Mouse (Mus musculus): ENCODE results near the gene Lrrc38. TPM values are rescaled to one million over a fixed set of nuclear protein-coding genes. Genes with fewer than 3 reads are reported as not detected.

The Lrrc38 gene
- polyA plus RNA-seq, 1 experiment: not detected

DNA sequence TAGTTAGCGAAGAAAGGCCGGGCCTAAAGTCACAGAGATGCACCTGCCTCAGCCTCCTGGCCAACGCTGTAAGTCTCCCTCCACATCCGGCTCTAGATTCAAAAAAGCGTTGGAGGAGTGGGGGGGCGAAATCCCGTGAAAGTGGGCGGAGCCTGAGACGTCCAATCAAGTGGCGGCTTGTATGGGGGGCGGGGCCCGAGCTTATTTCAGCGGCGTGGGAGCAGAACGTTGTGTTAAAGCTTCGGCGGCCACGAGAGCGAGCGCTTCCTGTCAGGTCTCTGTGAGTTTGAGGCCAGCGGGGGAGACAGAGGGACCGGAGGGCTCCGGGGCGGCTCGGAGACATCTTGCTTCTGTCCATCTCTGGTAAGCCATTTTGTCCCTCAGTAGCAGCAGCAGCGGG, 44.6 kb downstream of the Lrrc38 start, which contains the start of gene Pramel1:
TSS of gene Pramel1 (plus strand) at position 248 of the 400 bp plus-strand sequence.
- H3K79me2 ChIP-seq (ENCODE audit: control insufficient read depth, insufficient read depth): no peaks in the 10 kb centered on the region
- H3ac ChIP-seq (ENCODE audit: control insufficient read depth, insufficient read length, low read depth): no peak within 1 kb of the TSS
- TF ChIP-seq USF1 (IDR thresholded peaks at IDR 0.05; ENCODE audit: low read depth) (no peak), MYOG (IDR thresholded peaks at IDR 0.05; ENCODE audit: control insufficient read depth, extremely low read depth, insufficient read length) (no peak), CTCF (IDR thresholded peaks at IDR 0.05; ENCODE audit: control insufficient read depth, insufficient read depth, insufficient read length) (no peak), FOSL1 (IDR thresholded peaks at IDR 0.05; ENCODE audit: insufficient read depth, low read length, poor library complexity, severe bottlenecking) (no peak), MYOD1 (IDR thresholded peaks at IDR 0.05; ENCODE audit: control insufficient read depth, insufficient read length, low read depth) (no peak)
- no peaks in the 10 kb centered on the region for H3K79me3 ChIP-seq (ENCODE audit: low read depth)
- no peaks in the 10 kb centered on the region for H3K36me3 ChIP-seq (ENCODE audit: control insufficient read depth, insufficient read depth)
- no peaks in the 10 kb centered on the region for H3K27me3 ChIP-seq (ENCODE audit: control insufficient read depth, insufficient read depth, insufficient read length)
- no peak within 1 kb of the TSS for H3K4me3 ChIP-seq (ENCODE audit: insufficient read depth, poor library complexity, severe bottlenecking)

DNA sequence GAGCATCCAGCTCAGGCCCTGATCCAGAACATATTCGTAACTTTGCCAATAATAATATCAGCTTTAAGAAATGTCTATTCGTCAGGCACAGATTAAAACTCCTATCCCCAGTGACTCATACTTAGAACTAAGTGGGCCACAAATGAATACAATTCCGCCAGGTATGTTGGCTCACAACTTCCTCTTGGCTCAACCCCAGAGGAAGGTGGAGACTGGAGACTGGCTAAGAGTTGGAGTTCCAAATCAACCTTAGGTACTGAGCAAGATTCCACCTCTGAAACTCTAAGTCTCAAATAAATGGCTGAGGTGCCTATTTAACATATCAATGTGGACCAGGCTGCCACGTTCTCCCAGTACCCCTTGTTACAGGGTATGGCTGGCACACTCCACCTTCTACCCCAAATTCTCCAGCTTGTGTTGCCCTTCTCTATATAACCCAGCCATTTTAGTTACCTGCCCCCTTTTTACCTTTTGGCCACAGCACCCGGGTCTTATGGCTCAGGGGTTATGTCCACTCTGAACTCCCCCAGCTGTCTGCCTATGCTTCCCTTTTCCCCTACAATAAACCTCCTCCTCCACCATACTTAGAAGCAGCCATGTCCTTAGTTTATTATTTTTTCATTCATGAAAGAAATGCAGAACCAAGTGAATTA, 62.1 kb downstream of the Lrrc38 start:
- no peak for TF ChIP-seq CEBPB (IDR thresholded peaks at IDR 0.05; ENCODE audit: low read depth)
- no peak for TF ChIP-seq MAX (IDR thresholded peaks at IDR 0.05)
- TF ChIP-seq USF1 (IDR thresholded peaks at IDR 0.05; ENCODE audit: low read depth): no peak
- TF ChIP-seq MYOD1 (IDR thresholded peaks at IDR 0.05; ENCODE audit: control insufficient read depth, insufficient read length, low read depth): no peak
- no peak for TF ChIP-seq FOSL1 (IDR thresholded peaks at IDR 0.05; ENCODE audit: insufficient read depth, low read length, poor library complexity, severe bottlenecking)
- Histone ChIP-seq H3K4me3 (ENCODE audit: insufficient read depth, poor library complexity, severe bottlenecking) (peak overlapping the region; percentile 71), H3K36me3 (ENCODE audit: control insufficient read depth, insufficient read depth) (peaks cover 15% of the 10 kb centered on the region), H3K27me3 (ENCODE audit: control insufficient read depth, insufficient read depth, insufficient read length) (no peaks in the 10 kb centered on the region), H3K79me2 (ENCODE audit: control insufficient read depth, insufficient read depth) (peaks cover 24% of the 10 kb centered on the region), H3K79me3 (ENCODE audit: low read depth) (peaks cover 13% of the 10 kb centered on the region), H3ac (ENCODE audit: control insufficient read depth, insufficient read length, low read depth) (no peak overlapping the region)

DNA sequence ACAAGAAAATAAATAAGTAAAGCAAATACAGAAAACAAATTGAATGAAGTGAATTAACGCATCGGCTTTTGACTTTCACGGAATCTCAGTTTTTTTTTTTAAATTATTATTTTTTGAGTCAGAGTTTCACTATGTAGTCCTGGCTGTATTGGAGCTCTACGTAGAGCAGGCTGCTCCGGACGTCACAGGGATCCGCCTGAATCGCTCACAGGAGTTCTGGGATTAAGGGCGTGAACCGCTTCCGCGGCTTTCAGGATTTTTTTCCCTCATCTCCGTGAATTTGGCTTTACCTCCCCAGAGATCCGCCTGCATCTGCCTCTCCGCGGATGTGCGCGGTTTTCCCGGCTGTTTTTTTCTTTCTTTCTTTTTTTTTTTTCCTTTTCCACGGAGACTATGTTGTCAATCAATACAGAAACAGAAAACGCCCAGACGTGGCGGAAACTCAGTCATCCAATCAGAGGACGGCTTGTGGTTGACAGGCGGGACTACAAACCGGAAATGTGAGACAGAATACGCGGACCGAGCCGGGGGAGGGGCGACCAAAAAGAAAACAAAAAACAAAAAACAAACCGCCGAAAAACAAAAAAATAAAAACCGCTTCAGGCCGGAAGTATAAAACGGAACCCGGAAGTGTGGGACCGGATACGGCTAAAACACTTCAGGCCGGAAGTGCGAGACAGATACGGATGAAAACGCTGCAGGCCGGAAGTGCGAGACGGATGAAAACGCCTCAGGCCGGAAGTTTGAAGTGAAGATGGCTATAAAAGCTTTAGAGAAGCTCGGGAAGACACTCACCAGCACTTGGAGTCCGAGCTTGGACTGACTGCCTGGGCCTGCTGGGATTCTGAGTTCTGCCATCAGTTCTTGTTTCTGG, 62.9 kb downstream of the Lrrc38 start, which contains the start of gene Pramef8:
TSS of gene Pramef8 (plus strand) at position 208 of the 874 bp plus-strand sequence.
- H3K36me3 ChIP-seq (ENCODE audit: control insufficient read depth, insufficient read depth): peaks cover 23% of the 10 kb centered on the region
- peaks cover 24% of the 10 kb centered on the region for H3K79me2 ChIP-seq (ENCODE audit: control insufficient read depth, insufficient read depth)
- H3K27me3 ChIP-seq (ENCODE audit: control insufficient read depth, insufficient read depth, insufficient read length): no peaks in the 10 kb centered on the region
- no peak for TF ChIP-seq MAX (IDR thresholded peaks at IDR 0.05)
- no peak for TF ChIP-seq CEBPB (IDR thresholded peaks at IDR 0.05; ENCODE audit: low read depth)
- TF ChIP-seq MYOG (IDR thresholded peaks at IDR 0.05; ENCODE audit: control insufficient read depth, extremely low read depth, insufficient read length): no peak
- TF ChIP-seq FOSL1 (IDR thresholded peaks at IDR 0.05; ENCODE audit: insufficient read depth, low read length, poor library complexity, severe bottlenecking): no peak
- TF ChIP-seq CTCF (IDR thresholded peaks at IDR 0.05; ENCODE audit: control insufficient read depth, insufficient read depth, insufficient read length): no peak
- no peak for TF ChIP-seq MYOD1 (IDR thresholded peaks at IDR 0.05; ENCODE audit: control insufficient read depth, insufficient read length, low read depth)
- no peak for TF ChIP-seq USF1 (IDR thresholded peaks at IDR 0.05; ENCODE audit: low read depth)
- H3K4me3 ChIP-seq (ENCODE audit: insufficient read depth, poor library complexity, severe bottlenecking): peak within 1 kb of the TSS; percentile 71
- peaks cover 13% of the 10 kb centered on the region for H3K79me3 ChIP-seq (ENCODE audit: low read depth)
- H3ac ChIP-seq (ENCODE audit: control insufficient read depth, insufficient read length, low read depth): peak within 1 kb of the TSS; percentile 57

DNA sequence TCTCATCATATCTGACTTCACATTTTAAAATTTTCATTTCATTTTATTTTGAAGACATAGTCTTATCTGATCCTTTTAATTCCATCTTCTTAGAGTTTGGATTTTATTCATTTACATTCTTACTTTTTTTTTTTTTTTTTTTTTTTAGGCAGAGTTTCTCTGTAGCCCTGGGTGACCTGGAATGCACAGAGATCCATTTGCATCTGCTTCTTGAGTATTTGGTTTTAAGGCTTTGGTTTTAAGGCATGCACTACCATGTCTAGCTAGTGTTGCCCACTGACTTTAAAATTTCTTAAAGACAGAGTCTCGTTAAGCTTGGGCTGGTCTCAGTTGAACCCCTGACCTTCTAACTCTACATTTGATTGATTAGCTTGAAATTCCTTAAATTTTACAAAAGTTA, 64.1 kb downstream of the Lrrc38 start:
- H3K4me3 ChIP-seq (ENCODE audit: insufficient read depth, poor library complexity, severe bottlenecking): peak overlapping the region; percentile 71
- H3K36me3 ChIP-seq (ENCODE audit: control insufficient read depth, insufficient read depth): peaks cover 35% of the 10 kb centered on the region
- peaks cover 24% of the 10 kb centered on the region for H3K79me2 ChIP-seq (ENCODE audit: control insufficient read depth, insufficient read depth)
- peaks cover 13% of the 10 kb centered on the region for H3K79me3 ChIP-seq (ENCODE audit: low read depth)
- no peaks in the 10 kb centered on the region for H3K27me3 ChIP-seq (ENCODE audit: control insufficient read depth, insufficient read depth, insufficient read length)
- TF ChIP-seq CEBPB (IDR thresholded peaks at IDR 0.05; ENCODE audit: low read depth) (no peak), CTCF (IDR thresholded peaks at IDR 0.05; ENCODE audit: control insufficient read depth, insufficient read depth, insufficient read length) (no peak), MAX (IDR thresholded peaks at IDR 0.05) (no peak), USF1 (IDR thresholded peaks at IDR 0.05; ENCODE audit: low read depth) (no peak), FOSL1 (IDR thresholded peaks at IDR 0.05; ENCODE audit: insufficient read depth, low read length, poor library complexity, severe bottlenecking) (no peak), MYOG (IDR thresholded peaks at IDR 0.05; ENCODE audit: control insufficient read depth, extremely low read depth, insufficient read length) (no peak), MYOD1 (IDR thresholded peaks at IDR 0.05; ENCODE audit: control insufficient read depth, insufficient read length, low read depth) (no peak)
- no peak overlapping the region for H3ac ChIP-seq (ENCODE audit: control insufficient read depth, insufficient read length, low read depth)

DNA sequence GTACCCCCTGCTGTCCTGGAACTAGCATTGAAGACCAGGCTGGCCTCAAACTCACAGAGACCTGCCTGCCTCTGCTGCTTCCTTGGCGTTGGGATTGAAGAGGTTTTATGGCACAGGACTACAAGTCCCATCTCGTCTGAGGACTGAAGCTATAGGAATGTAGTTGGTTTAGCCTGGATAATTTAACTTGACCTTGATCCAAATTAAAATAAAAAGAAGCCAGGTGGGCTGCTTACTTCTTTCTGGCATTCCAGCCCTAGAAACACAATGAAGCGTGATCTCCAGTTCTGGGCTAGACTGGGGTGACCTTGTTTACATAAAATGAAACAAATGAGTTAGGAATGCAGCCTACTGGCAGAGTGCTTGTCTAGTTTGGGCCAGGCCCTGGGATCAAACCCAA, 64.6 kb downstream of the Lrrc38 start:
- no peak overlapping the region for H3ac ChIP-seq (ENCODE audit: control insufficient read depth, insufficient read length, low read depth)
- peaks cover 24% of the 10 kb centered on the region for H3K79me2 ChIP-seq (ENCODE audit: control insufficient read depth, insufficient read depth)
- no peaks in the 10 kb centered on the region for H3K27me3 ChIP-seq (ENCODE audit: control insufficient read depth, insufficient read depth, insufficient read length)
- TF ChIP-seq MYOD1 (IDR thresholded peaks at IDR 0.05; ENCODE audit: control insufficient read depth, insufficient read length, low read depth) (no peak), FOSL1 (IDR thresholded peaks at IDR 0.05; ENCODE audit: insufficient read depth, low read length, poor library complexity, severe bottlenecking) (no peak), CEBPB (IDR thresholded peaks at IDR 0.05; ENCODE audit: low read depth) (no peak), USF1 (IDR thresholded peaks at IDR 0.05; ENCODE audit: low read depth) (no peak), CTCF (IDR thresholded peaks at IDR 0.05; ENCODE audit: control insufficient read depth, insufficient read depth, insufficient read length) (no peak), MYOG (IDR thresholded peaks at IDR 0.05; ENCODE audit: control insufficient read depth, extremely low read depth, insufficient read length) (no peak), MAX (IDR thresholded peaks at IDR 0.05) (no peak)
- no peak overlapping the region for H3K4me3 ChIP-seq (ENCODE audit: insufficient read depth, poor library complexity, severe bottlenecking)
- peaks cover 40% of the 10 kb centered on the region for H3K36me3 ChIP-seq (ENCODE audit: control insufficient read depth, insufficient read depth)
- H3K79me3 ChIP-seq (ENCODE audit: low read depth): peaks cover 13% of the 10 kb centered on the region

Other genes starting within 250 kb of the Lrrc38 start
- gene Prdm2, start 136.8 kb upstream of the Lrrc38 start, polyA plus RNA-seq (2012; fragmentation: generic; extraction: Trizol): 9.2 TPM
- gene Pdpn, start 50.2 kb upstream of the Lrrc38 start, polyA plus RNA-seq (2012; fragmentation: generic; extraction: Trizol): 133 TPM
- not detected for gene Pramel1, start 44.7 kb downstream of the Lrrc38 start, polyA plus RNA-seq (2012; fragmentation: generic; extraction: Trizol)
- 9.0 TPM for gene Pramef8, start 62.7 kb downstream of the Lrrc38 start, polyA plus RNA-seq (2012; fragmentation: generic; extraction: Trizol)
- not detected for gene Oog4, start 100.6 kb downstream of the Lrrc38 start, polyA plus RNA-seq (2012; fragmentation: generic; extraction: Trizol)
- gene Gm13043, start 161.6 kb downstream of the Lrrc38 start, polyA plus RNA-seq (2012; fragmentation: generic; extraction: Trizol): 0.25 TPM
- 0.09 TPM for gene Gm13040, start 186.2 kb downstream of the Lrrc38 start, polyA plus RNA-seq (2012; fragmentation: generic; extraction: Trizol)
- 0.07 TPM for gene BC080695, start 201.9 kb downstream of the Lrrc38 start, polyA plus RNA-seq (2012; fragmentation: generic; extraction: Trizol)
- gene Gm13057, start 202.0 kb downstream of the Lrrc38 start, polyA plus RNA-seq (2012; fragmentation: generic; extraction: Trizol): not detected